Mouse (Mus musculus) CH12.LX (cell line): Measurements from ENCODE around the gene Sept8.

ENCODE experiments used
- CHD1 ChIP-seq: IDR thresholded peaks from 2 replicates; pipeline ENCODE4 v1.6.1; 2012; ENCODE audit warnings: low read depth, low read length, improper control_type of control experiment, inconsistent platforms
- CTCF ChIP-seq, 2 experiments: IDR thresholded peaks in 1 of 2; conservative IDR thresholded peaks in 1 of 2; 2 replicates each; pipeline ENCODE4 v1.5.1; 2011 to 2012; ENCODE audit warnings: low read depth in 2 of 2, low read length in 2 of 2, improper control_type of control experiment in 1 of 2, inconsistent platforms in 1 of 2, mild to moderate bottlenecking in 1 of 2, moderate library complexity in 1 of 2
- EP300 ChIP-seq: IDR thresholded peaks from 2 replicates; pipeline ENCODE4 v1.6.1; 2011; ENCODE audit warnings: low read length, improper control_type of control experiment
- HCFC1 ChIP-seq: IDR thresholded peaks from 2 replicates; pipeline ENCODE4 v1.6.1; 2012; ENCODE audit warnings: low read depth, mild to moderate bottlenecking, inconsistent platforms, low read length, improper control_type of control experiment
- MAFK ChIP-seq: IDR thresholded peaks from 2 replicates; pipeline ENCODE4 v1.6.1; 2011; ENCODE audit warnings: low read length, improper control_type of control experiment; ENCODE audit not compliant: insufficient replicate concordance
- MAX ChIP-seq: IDR thresholded peaks from 2 replicates; pipeline ENCODE4 v1.6.1; 2011; ENCODE audit warnings: low read length, improper control_type of control experiment
- MEF2A ChIP-seq: IDR thresholded peaks from 2 replicates; pipeline ENCODE4 v1.6.1; 2014; ENCODE audit warnings: low read depth, mild to moderate bottlenecking, inconsistent platforms, low read length, improper control_type of control experiment, borderline replicate concordance
- NRF1 ChIP-seq: IDR thresholded peaks from 2 replicates; pipeline ENCODE4 v1.6.1; 2014; ENCODE audit warnings: low read depth, mild to moderate bottlenecking, inconsistent platforms, low read length, improper control_type of control experiment, moderate library complexity
- PAX5 ChIP-seq: IDR thresholded peaks from 2 replicates; pipeline ENCODE4 v1.6.1; 2012; ENCODE audit warnings: low read length, inconsistent platforms, mixed read lengths
- POLR2A ChIP-seq: IDR thresholded peaks from 2 replicates; pipeline ENCODE4 v1.6.1; 2011; ENCODE audit warnings: low read depth, mild to moderate bottlenecking, improper control_type of control experiment, low read length
- POLR2AphosphoS2 ChIP-seq: IDR thresholded peaks from 2 replicates; pipeline ENCODE4 v1.6.1; 2011; ENCODE audit warnings: low read depth, low read length, improper control_type of control experiment
- ZKSCAN1 ChIP-seq: IDR thresholded peaks from 2 replicates; pipeline ENCODE4 v1.6.1; 2012; ENCODE audit warnings: low read depth, inconsistent platforms, low read length, improper control_type of control experiment, borderline replicate concordance
- ZNF384 ChIP-seq: IDR thresholded peaks from 2 replicates; pipeline ENCODE4 v1.6.1; 2012; ENCODE audit warnings: low read depth, low read length, improper control_type of control experiment, inconsistent platforms

DNA sequence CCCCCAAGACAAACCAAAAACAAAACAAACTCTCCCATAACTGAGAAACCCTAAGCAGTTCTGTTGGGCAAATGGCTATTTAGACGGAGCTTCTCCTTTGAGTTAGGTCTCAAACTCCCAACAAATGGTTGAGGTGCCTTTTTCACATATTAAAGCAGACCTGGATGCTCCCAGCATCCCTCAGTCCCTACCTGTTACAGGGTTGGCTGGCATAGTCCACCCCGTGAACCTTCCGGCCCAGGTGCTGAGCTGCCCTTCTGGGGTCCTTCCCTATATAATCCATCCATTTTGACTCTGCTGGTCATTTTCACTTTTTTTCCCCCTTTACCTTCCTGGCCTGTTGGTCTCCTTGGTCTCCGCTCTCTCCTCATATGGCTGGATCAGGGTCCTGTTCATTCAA, 47.6 kb downstream of the Sept8 start:
- TF ChIP-seq POLR2AphosphoS2, result no peak
- no peak for TF ChIP-seq EP300
- no peak for TF ChIP-seq CHD1
- no peak for TF ChIP-seq CTCF (conservative IDR thresholded peaks at IDR 0.05 in 1 of 2, IDR thresholded peaks at IDR 0.05 in 1 of 2; ENCODE audit: low read depth in 2 of 2, low read length in 2 of 2)
- no peak for TF ChIP-seq HCFC1
- TF ChIP-seq MAFK, result no peak
- no peak for TF ChIP-seq POLR2A
- TF ChIP-seq ZNF384, result no peak
- no peak for TF ChIP-seq ZKSCAN1
- no peak for TF ChIP-seq MAX
- no peak for TF ChIP-seq NRF1
- TF ChIP-seq PAX5, result no peak
- TF ChIP-seq MEF2A, result no peak
